Mouse (Mus musculus) left cerebral cortex, postnatal 36 days (tissue): ENCODE data around the gene Nfatc3. TPM values are rescaled to one million over a fixed set of nuclear protein-coding genes. Genes with fewer than 3 reads are reported as not detected.
A peak's percentile ranks its signal among the peaks of the same experiment; 100 is the strongest.
"Not testable (repeated sequence)": the region's sequence is repeated elsewhere in the genome, so short reads cannot be mapped to it uniquely, and the experiment has no call there.

ENCODE experiments used
- DNase-seq, 2 experiments: peaks; one replicate each; pipeline ENCODE4 v3.0.0; 2021 to 2022; ENCODE audit warnings: low spot score in 2 of 2, mixed read lengths in 1 of 2
- intact Hi-C: fragments of 180-260 bp; cut with DNase I; formaldehyde crosslinking; loops from one replicate; pipeline ENCODE4 v1.15.1; 2025
- total RNA-seq, 2 experiments: library from RNA; stranded (reverse); gene quantifications; 2 replicates each; pipeline ENCODE4 v1.2.3; 2021

Gene Nfatc3
- 10 to 100 TPM; 10.7 to 13.3 TPM for total RNA-seq

DNA sequence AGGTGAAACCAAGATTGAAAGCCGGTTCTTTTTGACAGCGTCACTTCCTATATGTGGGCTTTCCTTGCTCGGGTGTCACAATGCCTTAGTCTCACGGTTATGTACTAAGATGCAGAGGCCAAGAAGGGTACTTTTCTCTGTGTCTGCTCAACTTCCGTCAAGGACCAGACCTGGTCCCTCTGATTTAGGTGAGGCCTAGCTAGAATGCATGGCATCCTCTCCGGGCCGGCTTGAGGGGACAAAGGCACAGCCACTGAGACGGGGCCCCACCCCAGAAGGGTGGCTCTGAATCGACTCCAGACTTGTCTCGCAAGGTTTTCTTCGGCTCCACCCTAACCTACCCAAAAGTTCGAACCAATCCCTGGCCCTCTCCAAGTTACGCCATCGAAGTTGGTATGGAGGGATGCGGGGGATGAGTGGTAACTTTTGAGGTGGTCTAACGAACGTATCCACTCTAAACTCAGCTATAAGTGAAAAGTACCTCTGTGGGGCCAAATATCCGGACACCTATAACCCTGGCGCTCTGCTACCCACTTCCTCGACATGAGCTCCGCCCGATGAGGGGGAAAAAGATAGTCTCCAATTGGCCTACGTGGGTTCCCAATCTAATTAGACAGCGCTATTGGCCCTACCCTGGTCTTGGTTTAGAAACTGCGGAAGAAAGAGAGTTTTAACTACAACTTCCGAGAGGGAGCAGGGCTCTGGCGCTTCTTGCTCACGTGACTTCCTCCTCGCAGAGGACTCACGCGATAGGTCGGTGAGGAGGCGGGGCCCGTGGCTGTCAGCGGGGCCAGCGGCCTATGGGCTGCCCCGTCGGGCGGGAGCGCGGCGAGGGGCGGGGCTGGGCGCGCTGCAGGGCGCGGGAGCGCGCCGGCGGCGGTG, at the start of gene Nfatc3:
TSS of gene Nfatc3 (plus strand) at position 110 of the 882 bp plus-strand sequence.
- DNase-seq, result peak; percentile 94 to 95
- intact Hi-C loops, result no loop called here

DNA sequence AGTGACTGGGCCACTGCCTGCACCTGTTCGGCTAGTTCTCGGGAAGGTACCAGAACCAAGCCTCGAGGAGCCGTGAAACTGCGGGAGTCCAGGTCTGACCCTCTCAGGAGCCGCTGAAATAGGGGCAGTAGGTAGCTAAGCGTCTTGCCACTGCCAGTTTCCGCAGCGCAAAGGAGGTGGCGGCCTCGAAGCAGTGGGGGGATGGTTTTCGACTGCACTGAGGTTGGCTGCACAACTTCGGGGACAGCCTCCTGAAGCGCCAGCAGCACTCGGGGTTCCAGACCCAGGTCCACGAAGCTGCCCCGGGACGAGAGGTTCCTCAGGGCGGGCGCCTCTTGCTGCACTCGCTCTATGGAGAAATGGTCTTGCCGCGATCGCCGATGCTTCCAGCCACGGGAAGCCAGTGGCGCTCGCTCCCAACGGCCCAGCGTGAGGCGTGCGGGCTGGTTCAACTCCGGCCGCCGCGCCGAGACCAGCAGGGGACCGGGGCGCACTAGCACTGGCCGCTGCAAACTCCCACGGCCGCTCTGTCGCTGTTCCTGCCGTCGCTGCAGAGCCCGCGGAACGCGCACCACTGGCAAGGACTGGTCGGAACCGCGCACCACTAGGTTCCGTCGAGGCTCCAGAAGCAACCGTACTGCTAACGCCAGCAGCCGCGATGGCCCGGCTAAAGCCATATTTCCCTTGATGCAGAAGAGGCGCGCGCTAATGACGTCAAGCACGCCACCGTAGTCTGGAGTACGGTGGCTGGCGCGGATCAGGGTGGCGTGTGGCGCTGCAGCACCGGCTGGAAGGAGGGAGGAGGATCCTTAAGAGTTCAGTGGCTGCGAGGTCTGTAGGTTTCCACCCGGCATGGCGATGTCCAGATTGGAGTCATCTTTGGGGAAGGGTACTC, 47.6 kb upstream of the Nfatc3 start:
- intact Hi-C loops, result loop anchor here (5.0 kb wide), 1 partner anchor 119 kb away; the partner anchor contains the start of gene Nrn1l
- DNase-seq, result peak; percentile 95 to 96

GRCm38 (mm10) chr8:106011643-106011986, 47.0 kb upstream of the Nfatc3 start, which contains the start of gene Ddx28:
TSS of gene Ddx28 (minus strand) at chr8:106011882.
- intact Hi-C loops, result loop anchor here (5.0 kb wide), 1 partner anchor 119 kb away; the partner anchor contains the start of gene Nrn1l
- DNase-seq, result no peak

- not testable (repeated sequence) for DNase-seq
- intact Hi-C loops, result loop anchor here (5.0 kb wide), 1 partner anchor 120 kb away; the partner anchor contains the start of gene Nrn1l
Measured at GRCm38 (mm10) chr8:106012203-106012602, 46.4 kb upstream of the Nfatc3 start.

- DNase-seq, result no peak
- intact Hi-C loops, result no loop called here
Measured at GRCm38 (mm10) chr8:106016284-106016683, 42.4 kb upstream of the Nfatc3 start.

- intact Hi-C loops, result no loop called here
- no peak for DNase-seq
Measured at GRCm38 (mm10) chr8:106017130-106017529, 41.5 kb upstream of the Nfatc3 start.

DNA sequence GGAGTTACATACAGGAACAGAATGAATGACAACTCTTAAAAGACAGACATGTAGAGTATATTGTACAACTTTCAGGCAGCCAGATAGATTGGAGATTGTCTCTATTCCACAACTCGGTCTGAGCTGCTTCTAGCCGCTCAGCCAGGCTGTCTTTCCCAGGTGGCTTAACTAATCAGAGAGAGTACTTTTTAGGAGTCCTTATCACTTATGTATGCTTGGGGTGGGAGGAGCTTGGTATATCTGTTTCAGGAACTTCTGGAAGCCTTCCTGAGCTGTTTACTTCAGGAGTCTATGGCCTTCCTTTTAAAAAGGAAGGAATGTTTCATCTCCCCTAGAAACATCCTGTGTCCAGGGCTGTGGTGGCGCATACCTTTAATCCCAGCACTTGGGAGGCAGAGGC, 40.6 kb upstream of the Nfatc3 start:
- no peak for DNase-seq
- intact Hi-C loops, result no loop called here

GRCm38 (mm10) chr8:106022483-106022882, 36.2 kb upstream of the Nfatc3 start:
- intact Hi-C loops, result loop anchor here (5.0 to 10.0 kb wide), 3 partner anchors 35 to 310 kb away; no protein-coding TSS in a partner anchor
- DNase-seq, result peak; percentile 63 to 78

- DNase-seq, result no peak
- intact Hi-C loops, result no loop called here
Measured at GRCm38 (mm10) chr8:106038721-106039120, 19.9 kb upstream of the Nfatc3 start.

DNA sequence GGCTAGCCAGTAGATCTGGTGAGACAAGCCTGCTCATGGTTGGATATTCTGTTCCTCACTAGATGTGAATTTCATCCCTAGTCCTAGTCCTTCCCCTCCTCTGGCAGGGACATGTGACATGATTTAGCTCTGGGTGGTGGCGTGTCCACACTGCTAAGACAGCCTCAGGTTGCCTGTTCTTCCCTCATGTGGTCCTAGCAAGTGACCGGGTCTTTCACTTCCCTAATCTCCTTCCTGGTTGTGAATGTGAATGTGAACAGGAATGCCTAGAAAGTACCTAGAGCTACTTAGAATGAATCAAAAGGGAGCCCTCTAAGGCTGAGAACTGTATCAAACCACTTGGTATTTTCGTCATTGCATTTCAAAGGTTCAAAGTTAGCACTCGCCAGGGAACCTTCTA, 19.0 kb upstream of the Nfatc3 start:
- DNase-seq, result no peak
- intact Hi-C loops, result no loop called here

DNA sequence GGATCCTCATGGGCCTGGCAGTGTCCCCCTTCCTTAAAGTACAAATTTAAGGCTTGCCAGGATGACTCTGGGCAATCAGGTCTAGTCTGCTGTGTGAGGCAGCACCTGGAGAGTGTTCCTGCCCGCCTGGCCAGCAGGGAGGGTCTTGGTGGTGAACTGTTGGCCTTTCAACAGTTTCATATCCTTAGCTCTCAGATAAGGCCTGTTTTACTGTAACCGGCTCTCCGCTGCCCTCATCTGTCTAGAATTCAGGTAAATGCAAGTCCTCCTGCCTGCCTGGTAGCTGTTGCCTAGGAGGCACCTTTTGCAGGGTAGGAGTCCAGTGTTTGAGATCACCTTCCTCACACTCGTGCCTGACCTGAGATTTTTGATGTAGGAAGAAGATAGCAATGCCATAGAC, 18.4 kb upstream of the Nfatc3 start:
- no peak for DNase-seq
- intact Hi-C loops, result no loop called here

GRCm38 (mm10) chr8:106043055-106043454, 15.6 kb upstream of the Nfatc3 start:
- no peak for DNase-seq
- intact Hi-C loops, result no loop called here

- DNase-seq, result no peak
- intact Hi-C loops, result no loop called here
Measured at GRCm38 (mm10) chr8:106044151-106044550, 14.5 kb upstream of the Nfatc3 start.

GRCm38 (mm10) chr8:106046872-106047559, 11.6 kb upstream of the Nfatc3 start:
- intact Hi-C loops, result no loop called here

GRCm38 (mm10) chr8:106047854-106048630, 10.6 kb upstream of the Nfatc3 start:
- DNase-seq, result no peak
- intact Hi-C loops, result no loop called here

More at GRCm38 (mm10) chr8:106046872-106047559, 11.6 kb upstream of the Nfatc3 start:
- no peak for DNase-seq

DNA sequence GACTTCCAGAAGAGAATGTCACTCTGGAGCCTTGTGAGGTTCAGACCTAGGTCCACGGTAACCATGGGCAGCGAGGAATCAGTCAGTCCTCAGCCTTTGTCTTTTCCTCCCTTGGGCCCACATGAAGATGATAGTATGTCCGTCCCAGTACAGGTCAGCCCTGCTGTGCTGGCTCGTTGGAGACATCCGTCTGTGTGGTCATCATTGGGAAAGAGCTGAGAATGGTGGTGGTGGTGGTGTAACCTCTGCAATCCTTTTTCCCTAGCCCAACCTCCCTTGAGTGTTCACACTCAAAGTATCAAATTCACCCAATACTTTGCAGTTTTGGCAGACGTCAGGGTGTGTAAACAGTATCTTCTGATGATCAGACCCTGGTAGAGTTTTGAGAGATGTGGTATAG, 8.8 kb upstream of the Nfatc3 start:
- intact Hi-C loops, result no loop called here
- no peak for DNase-seq

DNA sequence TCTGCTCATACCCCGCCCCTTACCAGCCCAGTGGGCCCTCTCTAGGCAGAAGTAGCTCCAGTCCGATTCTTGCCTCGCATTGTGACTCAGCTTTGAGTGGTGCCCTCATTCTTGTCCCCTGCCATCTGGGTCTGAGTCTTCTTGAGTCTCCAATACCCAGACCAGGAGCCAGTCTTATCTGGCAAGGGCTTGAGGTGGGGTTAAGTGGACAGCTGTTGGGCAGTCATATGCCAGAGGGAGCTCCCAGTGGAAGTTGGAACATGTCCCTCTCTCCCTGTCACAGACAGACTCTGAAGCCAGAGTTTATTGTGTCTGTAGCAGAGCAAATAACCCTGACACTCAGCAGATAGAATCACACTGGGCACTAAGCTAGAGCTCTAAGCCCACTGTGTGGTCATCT, 7.6 kb upstream of the Nfatc3 start:
- intact Hi-C loops, result no loop called here
- DNase-seq, result no peak

GRCm38 (mm10) chr8:106052510-106053089, 6.0 kb upstream of the Nfatc3 start:
- no peak for DNase-seq
- intact Hi-C loops, result no loop called here
